8 mouse cellular contexts compared by ENCODE assay signal in genomic region chr4:130797201-130798051, GRCm38 (mm10). TPM values are rescaled to one million over a fixed set of nuclear protein-coding genes. Genes with fewer than 3 reads are reported as not detected.
DNase-seq lines count a peak whose midpoint lies in the region; ATAC-seq lines count a peak whose summit lies in the region.

No protein-coding gene starts in this region.

- peak overlapping the region; percentile 24; the same call in 1 of the 2 replicates for H3K4me2 ChIP-seq in forebrain, embryonic 13.5 days
- no peak overlapping the region for H3K4me2 ChIP-seq in forebrain, embryonic 14.5 days (ENCODE audit: low read length)
- peak overlapping the region; percentile 42 for H3K4me2 ChIP-seq in heart, embryonic 11.5 days
- peak overlapping the region; percentile 27 for H3K4me2 ChIP-seq in kidney, embryonic 15.5 days

- peaks cover 12% of the 10 kb centered on the region; the same call in 1 of the 2 replicates for H3K27me3 ChIP-seq in forebrain, embryonic 13.5 days
- H3K27me3 ChIP-seq in forebrain, embryonic 14.5 days (replicated peaks; ENCODE audit: control insufficient read depth, insufficient read depth, low read length) = no peaks in the 10 kb centered on the region
- H3K27me3 ChIP-seq in heart, embryonic 11.5 days (ENCODE audit: control insufficient read depth, insufficient read depth, low read length) = peaks cover 6% of the 10 kb centered on the region; the same call in 1 of the 2 replicates
- H3K27me3 ChIP-seq in kidney, embryonic 15.5 days = peaks cover 12% of the 10 kb centered on the region; the same call in 1 of the 2 replicates

- H3K4me1 ChIP-seq in forebrain, embryonic 13.5 days = peaks cover 69% of the 10 kb centered on the region
- peaks cover 36% of the 10 kb centered on the region for H3K4me1 ChIP-seq in forebrain, embryonic 14.5 days (ENCODE audit: control insufficient read depth, insufficient read depth, low read length)
- peaks cover 51% of the 10 kb centered on the region for H3K4me1 ChIP-seq in heart, embryonic 11.5 days (ENCODE audit: control insufficient read depth, insufficient read depth, low read length)
- H3K4me1 ChIP-seq in kidney, embryonic 15.5 days = peaks cover 79% of the 10 kb centered on the region

- 0 out of 2 replicates have a peak overlapping the region, but pooled peaks have one; percentile 27 for H3K9ac ChIP-seq in forebrain, embryonic 13.5 days
- H3K9ac ChIP-seq in forebrain, embryonic 14.5 days (ENCODE audit: low read length) = no peak overlapping the region
- H3K9ac ChIP-seq in heart, embryonic 11.5 days (ENCODE audit: low read depth, low read length) = peak overlapping the region; percentile 12
- no peak overlapping the region for H3K9ac ChIP-seq in kidney, embryonic 15.5 days

- no peak for ATAC-seq in forebrain, embryonic 13.5 days
- ATAC-seq in forebrain, embryonic 14.5 days = no peak
- peak; percentile 55 for ATAC-seq in heart, embryonic 11.5 days (replicated peaks; ENCODE audit: insufficient number of reproducible peaks, low FRiP score, low TSS enrichment)
- 0 out of 2 replicates have a peak, but pooled peaks have one; percentile 31 for ATAC-seq in kidney, embryonic 15.5 days (replicated peaks; ENCODE audit: low FRiP score)
- ATAC-seq in megakaryocyte progenitor cell, adult 5-6 weeks (replicated peaks; ENCODE audit: poor library complexity) = no peak

- no peak overlapping the region for H3K4me3 ChIP-seq in forebrain, embryonic 13.5 days
- no peak overlapping the region for H3K4me3 ChIP-seq in forebrain, embryonic 14.5 days (ENCODE audit: low read depth, low read length)
- H3K4me3 ChIP-seq in heart, embryonic 11.5 days (ENCODE audit: low read depth, low read length) = no peak overlapping the region
- H3K4me3 ChIP-seq in kidney, embryonic 15.5 days (replicated peaks) = no peak overlapping the region

- no peak for DNase-seq in forebrain, embryonic 14.5 days (ENCODE audit: low spot score)
- peak; percentile 53 to 75 for DNase-seq in lung, postnatal 4 days
- no peak for DNase-seq in cerebellum, adult 18-20 months
- DNase-seq in T-cell, adult 2 months (ENCODE audit: low spot score) = no peak

- no peak overlapping the region for H3K27ac ChIP-seq in forebrain, embryonic 13.5 days
- no peak overlapping the region for H3K27ac ChIP-seq in forebrain, embryonic 14.5 days (ENCODE audit: low read depth, low read length)
- H3K27ac ChIP-seq in heart, embryonic 11.5 days (ENCODE audit: low read depth, low read length) = peak overlapping the region; percentile 62
- peak overlapping the region; percentile 68 for H3K27ac ChIP-seq in kidney, embryonic 15.5 days

- H3K9me3 ChIP-seq in forebrain, embryonic 13.5 days (replicated peaks) = no peaks in the 10 kb centered on the region
- no peaks in the 10 kb centered on the region for H3K9me3 ChIP-seq in forebrain, embryonic 14.5 days (replicated peaks; ENCODE audit: control insufficient read depth, low read length)
- no peaks in the 10 kb centered on the region for H3K9me3 ChIP-seq in heart, embryonic 11.5 days (replicated peaks; ENCODE audit: control insufficient read depth, low read length)
- H3K9me3 ChIP-seq in kidney, embryonic 15.5 days (replicated peaks) = no peaks in the 10 kb centered on the region

- WGBS in forebrain, embryonic 13.5 days = 56% methylated on average over 15 of the region's 15 CpGs
- 43% methylated on average over 15 of the region's 15 CpGs for WGBS in forebrain, embryonic 14.5 days
- 22% methylated on average over 15 of the region's 15 CpGs for WGBS in heart, embryonic 11.5 days (ENCODE audit: insufficient replicate concordance)
- 13% methylated on average over 15 of the region's 15 CpGs for WGBS in kidney, embryonic 15.5 days

- H3K36me3 ChIP-seq in forebrain, embryonic 13.5 days (ENCODE audit: poor library complexity, severe bottlenecking) = no peaks in the 10 kb centered on the region
- H3K36me3 ChIP-seq in forebrain, embryonic 14.5 days (ENCODE audit: control insufficient read depth, insufficient read depth, low read length) = no peaks in the 10 kb centered on the region
- no peaks in the 10 kb centered on the region for H3K36me3 ChIP-seq in heart, embryonic 11.5 days (ENCODE audit: control insufficient read depth, insufficient read depth, low read length)
- H3K36me3 ChIP-seq in kidney, embryonic 15.5 days = no peaks in the 10 kb centered on the region

RNA-seq across cellular contexts. Expression of gene Sdc3, which starts 5.1 kb away (rescaled TPM):
- 36.1 and 41.9 TPM in 2 replicates for polyA plus RNA-seq in forebrain, embryonic 13.5 days (2015; fragmentation: Nextera tagmentation; extraction: Ambion mirVana)
- 47.6 and 61.2 TPM in 2 replicates for polyA plus RNA-seq in forebrain, embryonic 14.5 days (2014; fragmentation: Nextera tagmentation; extraction: Ambion mirVana)
- 11.6 and 16.9 TPM in 2 replicates for polyA plus RNA-seq in heart, embryonic 11.5 days (2014; fragmentation: Nextera tagmentation; extraction: Ambion mirVana)
- polyA plus RNA-seq in kidney, embryonic 15.5 days (2015; fragmentation: Nextera tagmentation; extraction: Ambion mirVana) = 22.3 and 26.5 TPM in 2 replicates
- 0.69 and 2.0 TPM in 2 replicates for total RNA-seq in megakaryocyte progenitor cell, adult 5-6 weeks (2015)
- total RNA-seq in megakaryocyte progenitor cell, adult 5-6 weeks (2017) = 0.44 and 0.75 TPM in 2 replicates

Comparison
In these comparisons a context has a peak if more than half of its experiments do, and no peak if none do; other contexts are left out.
1. H3K9ac ChIP-seq: peak in forebrain, embryonic 13.5 days (single experiment) and heart, embryonic 11.5 days (single experiment); none in forebrain, embryonic 14.5 days (single experiment) and kidney, embryonic 15.5 days (single experiment).
2. ATAC-seq: peak in heart, embryonic 11.5 days (single experiment) and kidney, embryonic 15.5 days (single experiment); none in forebrain, embryonic 13.5 days (single experiment), forebrain, embryonic 14.5 days (single experiment) and megakaryocyte progenitor cell, adult 5-6 weeks (single experiment).
3. H3K27ac ChIP-seq: peak in heart, embryonic 11.5 days (single experiment) and kidney, embryonic 15.5 days (single experiment); none in forebrain, embryonic 13.5 days (single experiment) and forebrain, embryonic 14.5 days (single experiment).
4. DNase-seq: peak in lung, postnatal 4 days (2 of 2); none in forebrain, embryonic 14.5 days (single experiment), cerebellum, adult 18-20 months (0 of 2) and T-cell, adult 2 months (single experiment).